Mouse (Mus musculus): Measurements from ENCODE around the gene Abhd8.
A peak's percentile ranks its signal among the peaks of the same experiment; 100 is the strongest.

Gene Abhd8

DNA sequence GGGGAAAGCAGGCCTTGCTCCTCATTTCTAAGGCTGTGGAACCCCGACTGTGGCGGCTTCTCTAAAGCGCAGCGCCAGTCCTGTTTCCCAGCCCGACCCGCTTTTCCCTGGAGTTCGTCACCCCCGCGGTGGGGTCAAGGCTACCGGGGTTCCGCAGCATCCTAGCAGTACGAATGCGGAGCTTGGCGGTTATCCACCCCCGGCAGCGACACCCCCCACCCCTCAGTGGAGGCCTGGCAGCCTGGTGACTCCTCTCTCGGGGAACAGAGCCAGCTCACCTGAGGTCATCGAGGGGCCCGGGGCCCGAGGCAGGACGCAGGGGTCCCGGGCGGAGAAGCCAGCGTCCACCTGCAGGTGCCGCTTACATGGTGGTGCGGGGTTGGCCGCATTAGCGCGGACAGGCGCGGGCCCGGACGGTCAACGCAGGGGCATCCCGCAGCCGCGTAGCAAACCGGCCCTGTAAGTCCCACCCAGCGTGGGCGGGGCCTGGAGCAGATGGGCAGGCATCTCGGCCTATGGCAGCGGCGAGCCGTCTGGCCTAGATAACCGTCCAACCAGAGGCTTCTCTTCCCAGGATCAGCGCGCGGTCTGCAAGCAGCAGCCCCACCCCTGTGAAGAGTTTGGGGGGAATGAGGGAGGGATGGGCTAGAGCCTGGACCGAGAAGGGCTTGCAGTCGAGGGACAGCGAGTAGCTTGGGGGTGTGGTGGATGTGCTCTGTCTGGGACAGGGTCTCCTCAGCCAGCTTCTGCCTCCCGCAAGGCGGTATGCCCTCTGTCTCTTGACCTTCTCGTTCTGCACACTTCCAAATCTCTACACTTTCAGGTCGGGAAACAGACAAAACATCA, at the start of gene Abhd8:
Gene Abhd8, minus strand, starts transcription at position 468 of the 846 bp plus-strand sequence.
- DNase-seq (ENCODE audit: low read depth, low spot score), result peak; percentile 97

GRCm38 (mm10) chr8:71511644-71512043, 48.2 kb upstream of the Abhd8 start, which contains the start of gene Plvap:
Gene Plvap (minus strand): TSS chr8:71511752.
- no peak for DNase-seq (ENCODE audit: low read depth, low spot score)

DNA sequence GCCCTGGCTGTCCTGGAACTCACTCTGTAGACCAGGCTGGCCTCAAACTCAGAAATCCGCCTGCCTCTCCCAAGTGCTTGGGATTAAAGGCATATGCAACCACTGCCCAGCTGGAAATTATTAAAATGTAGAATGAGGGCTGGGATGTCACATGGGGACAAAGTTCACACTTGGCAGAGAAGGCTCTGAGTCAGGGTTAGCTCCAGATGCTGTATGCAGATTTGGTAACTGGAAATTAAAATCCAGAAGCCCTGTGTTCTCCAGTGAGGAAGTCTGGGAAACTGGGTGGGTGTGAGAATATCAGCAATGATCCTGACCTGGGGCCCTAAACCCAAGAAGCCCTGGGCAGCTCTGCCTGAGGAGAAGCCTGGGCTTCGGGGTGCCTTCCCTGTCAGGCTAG, 45.9 kb upstream of the Abhd8 start:
- DNase-seq (ENCODE audit: low read depth, low spot score), result no peak

GRCm38 (mm10) chr8:71507589-71508104, 44.2 kb upstream of the Abhd8 start:
- peak; percentile 80 for DNase-seq (ENCODE audit: low read depth, low spot score)

GRCm38 (mm10) chr8:71505979-71506378, 42.5 kb upstream of the Abhd8 start:
- no peak for DNase-seq (ENCODE audit: low read depth, low spot score)

DNA sequence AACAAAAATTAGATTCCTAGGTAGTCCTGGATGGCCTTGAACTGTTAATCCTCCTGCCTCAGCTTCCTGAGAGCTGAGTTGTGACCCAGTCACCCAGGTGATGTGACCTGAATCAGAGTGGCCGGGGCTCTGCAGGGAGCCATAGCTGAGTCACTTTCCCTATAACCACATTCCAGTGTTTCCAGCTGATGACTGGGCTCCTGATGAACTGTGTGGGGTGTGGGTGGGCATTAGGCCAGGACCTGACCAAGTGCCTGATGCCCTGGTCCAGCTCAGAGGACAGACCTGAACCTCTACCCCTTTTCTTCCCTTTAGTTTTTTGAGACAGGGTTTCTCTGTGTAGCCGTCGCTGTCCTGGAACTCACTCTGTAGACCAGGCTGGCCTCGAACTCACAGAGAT, 41.9 kb upstream of the Abhd8 start:
- no peak for DNase-seq (ENCODE audit: low read depth, low spot score)

- no peak for DNase-seq (ENCODE audit: low read depth, low spot score)
These were observed 40.9 kb upstream of the Abhd8 start for GRCm38 (mm10) chr8:71504349-71504748.

GRCm38 (mm10) chr8:71498816-71499690, 35.6 kb upstream of the Abhd8 start:
- DNase-seq (ENCODE audit: low read depth, low spot score), result no peak

GRCm38 (mm10) chr8:71497881-71498501, 34.5 kb upstream of the Abhd8 start:
- DNase-seq (ENCODE audit: low read depth, low spot score), result no peak

GRCm38 (mm10) chr8:71497077-71497645, 33.7 kb upstream of the Abhd8 start:
- no peak for DNase-seq (ENCODE audit: low read depth, low spot score)

DNA sequence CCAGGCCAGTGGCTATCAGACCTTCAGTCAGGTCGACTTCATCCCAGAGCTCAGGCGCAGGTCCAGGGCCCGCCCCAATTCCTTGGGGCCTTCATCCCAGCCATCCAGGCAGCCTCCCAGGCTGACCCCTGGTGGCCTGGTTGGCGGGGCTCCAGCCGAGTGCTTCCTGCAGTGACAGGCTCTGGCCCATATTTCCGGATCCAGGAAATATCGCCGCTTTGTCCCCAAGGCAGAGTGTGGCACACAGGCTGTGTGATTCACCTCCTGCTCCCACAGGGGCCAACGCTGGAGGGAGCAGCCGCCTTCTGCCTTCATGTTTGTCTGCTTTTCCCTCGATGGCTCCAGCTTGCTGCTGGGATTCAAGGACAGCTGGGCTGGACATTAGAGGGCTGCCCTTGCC, 33.0 kb upstream of the Abhd8 start:
- DNase-seq (ENCODE audit: low read depth, low spot score), result no peak

DNA sequence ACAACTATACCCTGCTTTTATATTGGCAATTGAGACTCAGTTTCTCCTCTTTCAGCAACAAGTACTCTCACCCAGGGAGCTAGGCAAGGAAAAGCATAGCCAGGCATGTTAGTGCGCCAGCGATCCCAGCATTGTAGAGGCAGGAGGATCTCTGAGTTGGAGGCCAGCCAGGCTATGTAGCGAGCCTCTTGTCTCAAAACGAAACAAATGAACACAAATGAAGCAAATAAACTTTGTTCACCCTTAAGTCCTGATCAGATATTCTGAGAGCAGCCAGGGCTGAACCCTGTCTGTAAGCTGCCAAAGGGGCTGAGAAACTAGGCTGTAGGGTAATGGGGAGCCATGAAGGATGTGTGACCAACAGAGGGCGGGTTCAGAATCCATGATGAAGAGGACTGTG, 32.4 kb upstream of the Abhd8 start:
- DNase-seq (ENCODE audit: low read depth, low spot score), result no peak

DNA sequence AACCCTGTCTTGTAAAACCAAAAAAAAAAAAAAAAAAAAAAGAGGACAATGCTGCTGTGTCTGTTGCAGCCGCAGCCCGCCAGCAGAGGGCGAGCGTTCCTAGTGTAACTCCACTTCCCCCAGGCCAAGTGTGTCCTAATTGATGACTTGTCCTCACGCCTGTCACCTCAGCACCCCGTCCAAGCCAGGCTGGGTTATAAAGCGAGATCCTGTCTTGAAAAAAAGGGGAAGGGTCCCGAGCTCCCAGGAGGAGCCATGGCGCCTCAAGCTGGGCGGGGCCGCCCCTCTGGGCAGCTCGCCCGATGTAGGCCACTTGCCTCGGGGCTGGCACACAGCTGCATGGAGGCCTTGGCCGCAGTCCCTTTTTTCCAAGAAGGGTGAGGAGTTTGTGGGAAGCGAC, 31.6 kb upstream of the Abhd8 start:
- peak; percentile 46 for DNase-seq (ENCODE audit: low read depth, low spot score)

DNA sequence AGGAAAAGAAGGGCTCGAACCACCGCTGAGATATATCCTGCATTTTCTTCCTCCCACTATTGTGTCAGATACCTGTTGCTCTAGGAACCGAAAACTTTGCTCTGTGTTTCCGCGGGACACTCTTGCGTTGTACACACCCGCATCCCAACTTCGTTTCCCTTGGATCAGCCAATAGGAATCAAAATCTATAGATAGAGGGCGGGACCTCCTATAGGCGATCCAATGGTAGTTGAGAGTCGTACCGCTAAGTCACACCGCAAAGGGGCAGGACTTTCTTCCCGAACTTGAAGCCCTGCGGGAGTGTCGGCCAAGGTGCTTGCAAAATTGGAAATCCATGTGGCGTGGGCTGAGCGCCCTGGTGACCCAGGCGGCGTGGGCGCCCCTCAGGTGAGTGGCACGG, 25.0 kb upstream of the Abhd8 start:
- DNase-seq (ENCODE audit: low read depth, low spot score), result peak; percentile 95

DNA sequence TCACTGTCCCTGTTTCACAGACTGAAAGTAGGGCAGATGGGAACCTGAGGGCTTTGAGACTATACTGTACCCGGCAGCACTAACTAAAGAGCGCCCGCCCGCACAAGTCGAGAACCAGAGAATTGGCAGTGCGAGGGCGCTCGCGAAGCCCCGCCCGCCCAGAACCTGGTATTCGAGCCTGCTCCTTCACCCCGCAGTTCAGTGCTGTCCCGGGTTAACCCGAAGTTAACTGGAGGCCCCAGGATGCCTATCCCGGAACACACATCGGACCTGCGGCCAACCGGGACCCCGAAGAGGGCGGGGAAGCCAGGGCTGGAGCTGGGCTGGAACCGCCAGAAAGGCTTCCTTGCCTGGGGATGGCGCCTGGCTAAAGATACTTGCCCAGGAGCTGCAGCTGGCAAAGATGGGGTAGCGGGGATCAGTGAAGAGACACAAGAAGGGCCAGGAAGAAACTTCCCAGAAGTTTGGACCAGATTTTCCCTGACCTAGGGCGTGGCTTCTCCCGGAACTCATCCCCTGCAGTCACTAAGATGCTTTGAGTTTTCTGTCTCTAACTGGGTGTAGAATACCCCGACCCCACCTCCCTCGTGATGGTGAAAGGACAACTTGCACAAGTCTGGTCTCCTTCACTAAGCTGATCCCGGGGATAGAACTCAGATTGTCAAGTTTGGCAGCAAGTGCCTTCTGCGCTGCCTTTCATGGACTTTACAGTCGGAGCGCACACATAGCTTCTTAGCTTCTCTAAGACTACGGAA, 24.4 kb upstream of the Abhd8 start, which contains the start of gene Gtpbp3:
Gene Gtpbp3, plus strand, starts transcription at position 413 of the 755 bp plus-strand sequence.
- peak; percentile 68 for DNase-seq (ENCODE audit: low read depth, low spot score)

DNA sequence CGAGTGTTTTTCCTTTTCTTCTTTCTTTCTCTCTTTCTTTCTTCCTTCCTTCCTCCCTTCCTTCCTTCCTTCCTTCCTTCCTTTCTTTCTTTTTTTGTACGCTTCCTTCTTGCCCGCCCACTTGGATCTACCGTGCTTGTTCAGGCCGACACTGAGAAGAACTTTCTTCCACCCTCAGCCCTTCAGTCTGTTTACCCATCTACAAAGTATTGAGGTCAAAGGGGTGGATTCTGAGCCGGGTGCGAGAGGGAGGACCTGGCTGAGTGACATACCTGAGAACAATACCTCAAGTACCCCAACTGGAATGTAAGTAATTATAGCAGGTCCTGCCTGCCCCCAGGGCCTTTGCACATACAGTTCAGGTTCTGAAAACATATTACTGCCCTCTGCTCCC, 22.7 kb upstream of the Abhd8 start:
- no peak for DNase-seq (ENCODE audit: low read depth, low spot score)

DNA sequence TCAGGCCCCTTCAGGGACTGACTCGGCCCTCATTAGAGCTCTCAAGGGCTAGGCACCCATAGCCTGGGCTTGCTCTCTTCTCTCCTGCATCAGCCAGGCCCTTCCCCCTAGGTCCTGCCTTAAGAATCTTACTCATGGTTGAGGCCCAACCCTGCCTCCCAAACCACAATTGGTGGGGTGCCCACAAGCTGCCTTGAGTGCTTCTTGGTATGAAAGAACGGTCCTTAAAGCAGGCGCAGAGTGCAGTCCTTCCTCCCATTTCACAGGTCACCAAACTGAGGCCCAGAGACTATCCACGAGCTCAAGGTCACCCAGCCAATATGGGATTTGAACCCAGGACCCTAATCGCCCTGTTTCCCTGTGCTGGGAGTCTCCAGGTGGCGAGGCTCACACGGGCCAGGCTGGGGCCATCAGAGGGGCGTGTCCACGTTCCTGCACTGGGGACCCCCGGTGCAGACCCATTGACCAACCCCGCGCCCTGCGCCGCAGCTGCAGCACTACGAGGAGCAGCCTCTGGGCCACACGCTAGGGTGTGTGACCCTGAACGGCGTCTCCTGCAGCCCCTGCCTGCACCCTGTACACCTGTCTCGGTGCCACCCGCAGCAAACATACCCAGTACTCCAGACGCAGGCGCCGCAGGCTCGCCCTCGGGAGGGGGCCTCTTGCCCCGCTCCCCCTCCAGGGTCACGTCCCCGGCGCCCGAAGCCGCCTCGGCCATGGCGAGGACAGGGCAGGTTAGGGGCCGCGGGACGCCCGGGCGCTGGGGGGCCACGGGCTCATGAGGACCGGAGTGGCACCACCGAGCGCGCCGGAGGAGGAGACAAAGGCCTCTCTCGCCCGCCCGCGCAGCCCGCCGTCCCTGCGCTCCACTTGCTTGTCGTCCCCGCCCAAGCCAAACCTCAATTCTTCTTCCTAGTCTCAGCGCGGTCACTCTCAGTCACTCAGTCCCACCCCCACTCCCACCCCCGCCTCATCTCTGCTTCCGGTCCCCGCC, 22.0 kb upstream of the Abhd8 start, which contains the start of gene Ano8:
Gene Ano8, minus strand, starts transcription at position 822 of the 994 bp plus-strand sequence.
- peak; percentile 88 for DNase-seq (ENCODE audit: low read depth, low spot score)

DNA sequence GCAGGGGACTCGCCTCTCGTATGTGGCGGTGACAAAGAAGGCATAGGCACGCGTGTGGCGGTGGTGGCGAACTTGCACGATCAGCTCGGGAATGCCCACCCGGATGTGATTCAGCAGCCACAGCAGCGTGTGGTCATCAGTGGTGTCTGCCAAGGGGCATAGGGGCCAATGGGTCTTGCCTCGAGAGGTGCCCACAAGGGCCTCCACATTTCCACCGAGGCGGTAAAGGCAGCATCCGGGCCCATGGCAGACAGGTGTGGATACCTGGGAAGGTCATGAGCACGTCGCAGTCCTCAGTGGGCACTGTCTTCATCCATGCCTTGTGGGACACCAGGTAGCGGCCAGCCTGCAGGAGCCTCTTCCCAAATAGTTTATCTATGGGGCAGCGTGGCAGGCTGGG, 21.3 kb upstream of the Abhd8 start:
- DNase-seq (ENCODE audit: low read depth, low spot score), result no peak

DNA sequence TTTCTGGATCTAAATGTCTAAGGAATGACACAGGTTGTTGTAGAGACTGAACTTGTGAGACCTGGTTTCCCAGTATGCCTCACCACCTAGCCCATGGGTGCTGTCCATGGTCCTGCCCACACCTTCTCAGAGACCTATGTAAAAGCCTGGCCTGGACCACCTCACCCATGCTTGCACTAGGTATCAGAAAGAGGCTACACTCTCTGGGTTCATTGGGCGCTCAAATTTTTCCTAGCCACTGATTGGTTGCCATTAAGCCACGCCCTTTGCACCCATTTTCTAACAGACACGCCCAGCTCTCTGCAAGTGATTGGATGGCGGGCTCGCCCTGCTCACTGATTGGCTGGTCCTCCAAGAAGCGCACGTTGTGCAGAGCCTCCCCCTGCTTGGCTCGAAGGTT, 20.5 kb upstream of the Abhd8 start:
- DNase-seq (ENCODE audit: low read depth, low spot score), result no peak
